Mouse (Mus musculus): ENCODE measurements around the gene Pde10a.

The Pde10a gene

DNA sequence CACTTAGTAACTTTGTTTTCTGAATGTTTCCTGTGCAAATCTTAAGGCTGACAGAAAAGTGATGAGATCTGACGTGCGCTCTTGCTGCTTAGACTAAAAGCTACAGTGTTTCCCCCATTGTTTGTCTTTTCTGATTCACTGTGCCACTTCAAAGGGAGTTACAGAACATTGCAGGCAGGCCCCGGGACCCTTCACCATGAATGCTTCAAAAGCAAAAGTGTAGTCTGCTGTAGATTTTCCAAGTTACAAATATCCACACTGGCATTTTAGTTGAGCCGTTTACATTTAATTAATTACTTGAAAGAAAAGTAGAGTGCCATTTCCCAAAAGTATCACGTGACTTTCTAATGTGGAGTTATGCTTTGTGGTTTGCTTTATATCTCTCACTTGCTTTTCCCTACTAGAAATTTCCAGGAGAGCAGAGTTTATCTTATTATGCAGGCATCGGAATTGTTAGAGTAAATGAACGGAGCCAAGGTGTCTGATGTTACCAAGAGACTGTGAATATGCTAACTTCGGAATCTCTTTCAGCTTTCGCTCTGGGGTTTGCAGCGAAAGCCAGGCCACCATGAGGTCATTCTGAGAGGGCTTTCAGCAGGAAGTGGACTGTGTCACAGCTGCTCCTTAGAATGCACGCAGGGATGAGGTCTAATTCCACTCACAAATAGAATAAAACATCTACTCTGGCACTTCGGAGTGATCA lies 447.1 kb downstream of the Pde10a start:
- no peak for DNase-seq (ENCODE audit: low spot score)

DNA sequence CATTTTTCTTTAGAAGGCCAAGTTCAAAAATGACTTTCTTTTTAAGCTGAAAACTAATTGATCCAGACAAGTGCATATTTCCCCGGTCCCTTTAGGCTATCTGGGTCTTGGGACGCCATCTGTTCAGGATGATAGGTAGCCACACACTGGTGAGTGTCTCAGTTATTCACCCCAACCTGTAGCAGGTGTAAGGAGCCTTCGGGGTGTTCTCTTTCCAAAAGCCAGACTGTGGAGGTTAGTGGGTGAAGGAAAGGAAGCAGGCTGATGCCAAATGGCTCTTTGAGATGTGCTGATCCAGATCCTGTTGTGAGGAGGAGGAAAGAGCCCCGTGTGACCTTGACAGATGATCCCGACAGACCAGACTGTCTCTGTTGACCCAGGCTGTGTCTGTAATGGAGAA lies 448.2 kb downstream of the Pde10a start:
- no peak for DNase-seq (ENCODE audit: low spot score)

DNA sequence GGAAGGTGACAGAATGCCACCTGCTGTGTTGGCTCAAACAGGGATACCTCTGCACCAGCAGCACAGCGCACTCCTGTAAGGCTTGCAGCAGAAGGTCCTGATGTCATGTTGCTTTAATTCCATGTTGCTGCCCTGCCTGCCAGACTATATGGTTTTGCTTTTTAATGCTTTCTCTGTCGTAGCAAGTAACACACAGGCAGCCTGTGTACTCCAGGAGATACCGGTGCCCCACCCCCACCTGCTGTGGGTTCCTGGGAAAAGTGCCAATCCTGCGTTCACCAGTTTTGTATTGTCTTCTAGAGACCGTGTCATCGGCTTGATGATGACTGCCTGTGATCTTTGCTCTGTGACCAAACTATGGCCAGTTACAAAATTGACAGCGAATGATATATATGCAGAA lies 449.3 kb downstream of the Pde10a start:
- no peak for DNase-seq (ENCODE audit: low spot score)

DNA sequence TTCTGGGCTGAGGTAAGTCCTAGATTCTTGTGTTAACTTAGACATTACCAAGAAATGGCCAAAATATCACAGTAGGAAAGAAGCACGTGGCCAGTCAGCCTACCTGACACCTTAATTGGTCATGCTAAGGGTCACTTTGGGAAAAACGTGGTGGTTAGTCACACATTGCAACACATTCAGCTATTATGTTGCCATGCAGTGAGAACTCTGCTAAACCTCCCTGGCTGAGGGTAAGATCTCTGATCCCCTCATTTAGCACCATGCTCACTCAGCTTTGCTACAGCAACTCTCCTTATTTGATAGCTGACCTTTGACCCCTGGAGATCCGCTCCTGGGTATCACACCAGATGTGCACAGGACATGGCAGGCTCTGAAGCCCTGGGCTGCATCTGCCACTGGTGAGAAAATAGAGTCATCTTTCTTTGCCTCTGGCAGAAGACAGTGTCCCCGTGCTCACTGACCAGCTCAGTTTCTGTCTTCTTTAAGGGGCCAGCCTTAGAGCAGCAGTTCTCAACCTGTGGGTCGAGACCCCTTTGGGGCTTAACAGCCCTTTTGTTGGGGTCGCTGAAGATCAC lies 449.7 kb downstream of the Pde10a start:
- no peak for DNase-seq (ENCODE audit: low spot score)

DNA sequence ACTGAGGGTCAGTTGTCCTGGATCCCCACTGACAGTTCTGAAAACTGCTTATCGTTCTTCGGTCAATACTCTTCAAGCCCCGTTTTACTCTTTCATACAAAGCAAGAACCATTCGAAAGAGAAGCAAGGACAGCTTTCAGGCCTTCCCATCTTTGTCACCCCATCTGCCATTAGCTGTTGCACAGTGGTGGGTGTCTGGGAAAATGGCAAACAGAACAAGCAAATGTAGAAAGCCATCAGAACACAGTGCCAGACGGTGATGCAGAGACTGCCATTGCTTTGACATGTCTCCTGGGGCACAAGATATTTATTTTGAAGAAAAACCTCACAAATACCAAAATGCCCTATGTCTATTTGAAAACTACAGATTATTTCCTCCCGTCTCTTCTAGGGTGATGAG lies 451.6 kb downstream of the Pde10a start:
- DNase-seq (ENCODE audit: low spot score) = no peak

DNA sequence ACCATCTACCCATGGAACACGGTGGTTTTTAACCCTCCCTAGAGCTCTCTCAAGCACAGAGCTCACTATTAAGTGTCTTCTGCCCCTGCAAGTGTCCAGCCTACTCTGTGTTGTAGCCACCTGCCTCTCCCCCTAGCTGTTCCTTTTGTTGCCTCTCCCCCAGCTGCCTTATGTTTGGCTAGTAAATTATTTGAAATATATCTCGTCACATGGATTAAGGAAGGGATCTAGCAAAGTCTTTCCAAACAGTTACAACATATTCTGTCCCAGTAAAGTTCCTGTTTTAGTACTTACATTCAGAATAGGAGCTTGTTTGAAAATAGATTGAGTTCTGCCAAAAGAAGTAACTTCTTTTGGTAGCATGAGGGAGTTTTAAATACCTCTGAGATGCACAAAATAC lies 452.1 kb downstream of the Pde10a start:
- DNase-seq (ENCODE audit: low spot score) = no peak

DNA sequence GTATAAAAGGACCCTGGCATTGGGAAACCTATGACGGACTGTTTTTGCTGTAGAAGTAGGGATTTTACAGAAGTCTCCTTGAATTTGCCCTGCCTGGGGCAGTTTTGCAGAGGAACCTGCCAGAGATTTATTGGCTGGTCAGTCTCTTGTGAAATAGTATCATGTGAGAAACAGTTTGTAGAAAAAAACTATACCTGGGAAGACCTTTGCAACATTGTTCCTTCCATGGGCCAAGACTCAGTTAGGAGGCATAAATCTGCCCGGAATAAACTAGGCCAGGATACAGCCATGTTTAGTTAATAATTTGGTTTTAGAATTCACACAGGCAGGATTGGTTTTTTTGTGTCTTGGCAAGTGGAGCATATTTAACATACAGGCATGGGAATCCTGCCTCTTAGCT lies 458.4 kb downstream of the Pde10a start:
- no peak for DNase-seq (ENCODE audit: low spot score)

DNA sequence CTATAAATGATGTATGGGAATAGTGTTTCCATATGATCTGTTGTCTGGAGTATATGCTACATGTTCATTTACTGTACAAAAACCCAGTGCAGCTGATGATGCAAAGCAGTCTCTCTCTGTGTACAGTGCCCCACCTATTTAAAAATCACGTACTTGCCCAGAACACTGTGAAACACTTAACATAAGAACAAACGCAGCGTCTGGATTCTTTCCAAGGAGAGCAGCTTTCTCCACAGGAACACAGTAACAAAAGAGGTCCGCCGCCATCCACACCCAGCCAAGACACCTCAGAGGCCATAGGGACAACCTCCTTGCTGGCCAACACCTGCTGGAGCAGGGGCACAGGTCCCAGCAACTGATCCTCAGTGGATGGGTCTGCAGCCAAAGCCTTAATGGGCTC lies 460.5 kb downstream of the Pde10a start:
- DNase-seq (ENCODE audit: low spot score) = no peak

DNA sequence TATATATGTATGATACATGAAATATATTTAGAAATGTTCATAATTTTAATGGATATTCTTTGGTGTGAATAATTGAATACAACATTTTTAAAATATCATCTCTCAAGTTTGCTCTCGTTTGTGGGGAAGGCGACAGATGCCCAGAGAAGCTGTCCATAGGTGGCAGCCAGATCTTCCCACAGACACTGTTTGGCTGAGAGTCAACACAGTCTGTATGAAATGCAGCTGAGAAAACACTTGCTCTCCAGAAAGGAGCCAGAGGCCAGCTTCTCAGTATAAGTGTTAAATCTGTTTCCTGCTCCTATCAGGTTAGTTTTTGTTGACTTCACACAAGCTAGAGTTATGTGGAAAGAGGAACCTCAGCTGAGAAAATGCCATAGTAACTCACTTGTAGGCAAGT lies 461.4 kb downstream of the Pde10a start:
- DNase-seq (ENCODE audit: low spot score) = no peak

DNA sequence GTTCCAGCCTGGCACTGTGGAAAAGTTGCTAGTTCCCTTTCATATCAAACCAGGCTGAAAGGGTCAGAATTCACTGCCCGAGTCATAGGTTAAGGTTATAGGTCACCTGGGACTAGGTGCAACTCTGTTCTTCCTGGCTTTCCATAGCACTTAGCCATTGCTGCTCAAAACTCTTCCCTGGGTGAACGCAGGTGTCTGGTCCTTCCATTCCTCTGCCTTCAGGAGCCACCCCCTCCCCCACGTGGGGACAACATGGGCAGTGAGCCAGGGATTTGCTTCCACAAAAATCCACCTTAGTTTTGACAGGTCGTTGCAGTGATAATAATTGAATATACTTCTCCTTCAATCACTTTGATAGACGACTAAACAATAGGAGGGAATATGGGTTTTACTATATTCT lies 462.2 kb downstream of the Pde10a start:
- DNase-seq (ENCODE audit: low spot score) = no peak

DNA sequence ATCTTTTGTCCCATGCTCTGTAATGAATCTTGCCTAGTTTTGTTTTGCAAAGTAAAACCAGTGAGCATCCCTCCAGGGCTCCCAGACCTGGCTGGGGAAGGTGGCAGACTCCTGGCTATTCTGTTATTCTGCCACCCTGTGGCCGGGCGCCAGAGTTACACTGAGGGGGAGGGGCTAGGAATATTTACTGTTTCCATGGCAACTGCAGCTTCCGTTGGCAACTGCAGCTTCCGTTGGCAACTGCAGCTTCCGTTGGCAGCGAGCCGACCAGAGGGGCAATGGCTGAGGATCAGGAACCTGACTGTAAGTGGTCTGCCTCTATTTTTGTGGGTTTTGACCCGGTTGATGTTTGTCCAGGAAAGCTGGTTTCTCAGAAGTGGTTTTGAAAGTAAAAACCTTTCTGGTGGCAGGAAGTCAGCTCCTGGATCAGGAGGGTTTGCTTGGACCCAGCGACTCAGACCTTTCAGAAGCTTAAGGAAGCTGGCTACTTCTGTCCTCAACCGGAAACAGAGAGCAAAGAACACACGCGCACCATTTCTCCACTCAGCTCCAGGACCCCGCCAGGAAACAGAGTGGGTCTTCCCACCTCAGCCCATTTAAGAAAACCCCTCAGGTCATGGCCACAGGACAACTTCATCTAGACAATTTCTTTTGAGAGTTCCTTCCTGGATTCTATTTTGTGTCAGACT lies 463.1 kb downstream of the Pde10a start, which contains the start of gene 1700010I14Rik:
1700010I14Rik (plus strand) TSS at position 215 of the 689 bp plus-strand sequence.
- peak; percentile 47 for DNase-seq (ENCODE audit: low spot score)

DNA sequence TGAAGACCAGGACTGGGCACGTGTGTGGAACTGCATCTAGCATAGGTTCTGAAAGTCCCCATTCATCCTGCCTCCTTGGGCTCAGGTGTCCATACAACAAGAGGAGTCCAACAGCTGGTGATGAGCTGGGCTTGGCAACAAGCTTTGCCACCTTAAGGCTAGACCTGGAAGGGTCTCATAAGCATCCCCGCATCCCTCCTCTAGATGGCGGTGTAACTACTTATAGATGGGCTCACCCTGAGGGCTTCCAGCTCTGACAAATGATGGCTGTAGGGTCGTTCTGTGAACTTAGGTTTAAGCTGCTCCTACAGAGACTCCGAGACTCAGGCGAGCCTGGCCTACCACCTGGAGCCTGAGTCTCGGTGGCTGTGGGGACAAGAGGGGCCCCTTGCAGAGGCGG lies 466.0 kb downstream of the Pde10a start:
- DNase-seq (ENCODE audit: low spot score) = no peak

DNA sequence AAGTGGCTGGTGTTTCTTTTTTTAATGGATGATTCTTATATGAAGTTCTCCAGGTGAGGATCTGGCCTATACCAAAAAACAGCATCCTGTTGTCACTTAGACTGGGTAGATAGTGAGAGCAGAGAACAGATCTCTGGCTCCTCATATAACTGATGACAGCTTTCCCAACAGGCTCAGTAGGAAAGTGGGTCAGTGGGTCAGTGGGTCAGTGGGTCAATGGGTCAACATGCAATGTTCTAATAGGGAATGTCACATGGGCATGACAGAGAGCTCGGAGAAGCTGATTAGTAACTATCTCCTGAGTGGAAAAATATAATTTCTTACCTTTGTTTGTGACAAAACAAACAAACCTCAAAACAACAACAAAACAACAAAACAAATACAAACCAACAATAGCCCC lies 470.2 kb downstream of the Pde10a start:
- no peak for DNase-seq (ENCODE audit: low spot score)

DNA sequence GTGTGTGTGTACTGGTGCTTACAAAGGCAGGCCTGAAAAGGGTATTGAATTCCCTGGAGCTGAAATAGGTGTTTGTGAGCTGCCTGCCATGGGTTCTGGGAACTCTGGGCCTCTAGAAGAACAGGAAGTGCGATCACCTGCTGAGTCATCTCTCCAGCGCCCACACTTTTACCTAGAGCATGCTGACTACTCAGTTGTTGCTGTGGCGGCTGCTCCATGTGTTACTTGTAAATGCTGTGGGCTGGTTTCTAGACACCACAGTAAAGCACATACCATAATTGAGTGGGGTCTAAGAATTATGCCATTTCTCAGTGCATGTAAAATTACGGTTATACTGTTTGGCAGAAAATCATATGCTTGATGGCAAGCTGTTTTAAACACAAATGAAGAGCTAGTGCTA lies 477.3 kb downstream of the Pde10a start:
- DNase-seq (ENCODE audit: low spot score) = no peak

DNA sequence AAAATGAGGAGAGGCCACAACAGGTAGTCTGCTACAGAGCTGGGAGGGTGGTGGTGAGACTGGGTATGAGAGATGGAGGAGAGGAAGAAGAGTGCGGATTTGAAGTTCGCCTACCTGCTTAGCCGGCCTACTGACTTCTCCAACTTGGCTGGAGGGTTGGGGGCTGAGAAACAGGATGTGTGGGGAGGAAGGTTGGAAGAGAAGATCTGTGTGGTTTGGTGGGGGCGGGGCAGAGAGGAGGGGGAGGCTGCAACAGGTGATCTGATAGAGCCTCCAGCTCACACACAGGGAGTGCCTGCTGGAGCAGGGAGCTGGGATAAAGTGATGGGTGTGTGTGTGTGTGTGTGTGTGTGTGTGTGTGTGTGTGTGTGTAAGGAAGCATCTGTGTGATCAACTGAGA lies 479.3 kb downstream of the Pde10a start:
- no peak for DNase-seq (ENCODE audit: low spot score)

DNA sequence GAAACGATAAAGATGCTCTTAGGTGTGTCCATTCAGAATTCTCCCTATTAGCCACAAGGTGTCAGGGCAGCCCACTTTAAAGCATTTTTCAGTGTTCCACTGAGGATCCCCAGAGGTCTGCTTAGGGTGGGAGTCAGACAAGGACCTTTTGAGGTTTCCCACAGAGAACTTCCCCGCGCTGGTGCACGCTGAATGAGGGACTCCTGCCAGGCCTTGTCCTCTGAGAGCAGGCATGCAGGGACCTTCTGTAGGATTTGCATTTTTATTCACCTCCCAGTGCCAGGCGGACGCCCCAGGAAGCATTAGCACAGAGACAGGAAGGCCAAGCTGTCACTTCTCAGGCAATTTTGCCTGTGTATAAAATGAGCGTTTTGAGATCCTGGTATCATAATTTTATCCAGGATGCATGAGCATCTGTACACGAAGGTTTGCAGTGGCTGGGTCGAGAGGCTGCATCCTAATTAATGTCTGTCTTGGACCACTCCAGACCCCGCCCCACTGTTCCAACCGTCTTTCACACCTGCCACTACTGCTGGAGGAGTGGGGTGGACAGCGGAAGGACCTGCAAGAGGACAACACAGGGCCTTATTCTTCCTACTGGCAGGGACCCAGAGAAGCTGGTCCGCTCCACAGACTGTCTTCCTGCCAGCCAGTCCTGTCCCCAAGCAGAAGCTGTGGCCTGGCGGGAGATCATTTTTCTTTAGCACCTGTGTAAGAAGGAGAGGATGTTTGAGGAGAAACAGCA lies 498.2 kb downstream of the Pde10a start:
- DNase-seq (ENCODE audit: low spot score) = no peak

DNA sequence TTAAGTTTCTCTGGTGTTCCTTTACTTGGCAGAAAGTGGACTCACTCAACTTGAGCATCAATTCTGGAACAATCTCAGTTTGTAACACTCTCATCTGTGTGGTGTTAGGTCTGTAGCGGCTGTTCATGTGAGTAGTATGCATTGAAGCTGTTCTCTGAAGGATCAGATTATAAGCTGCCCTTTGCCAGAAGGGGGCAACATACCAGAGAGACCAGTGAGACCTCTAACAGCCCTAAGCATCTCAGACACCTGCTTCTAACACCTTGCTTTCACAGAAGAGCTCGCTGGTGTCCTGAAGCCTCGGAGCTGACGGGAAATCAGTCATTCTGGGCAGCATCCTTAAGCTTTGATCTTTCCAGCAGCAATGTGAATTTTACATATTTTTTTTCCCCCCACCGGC lies 505.0 kb downstream of the Pde10a start:
- DNase-seq (ENCODE audit: low spot score) = no peak

DNA sequence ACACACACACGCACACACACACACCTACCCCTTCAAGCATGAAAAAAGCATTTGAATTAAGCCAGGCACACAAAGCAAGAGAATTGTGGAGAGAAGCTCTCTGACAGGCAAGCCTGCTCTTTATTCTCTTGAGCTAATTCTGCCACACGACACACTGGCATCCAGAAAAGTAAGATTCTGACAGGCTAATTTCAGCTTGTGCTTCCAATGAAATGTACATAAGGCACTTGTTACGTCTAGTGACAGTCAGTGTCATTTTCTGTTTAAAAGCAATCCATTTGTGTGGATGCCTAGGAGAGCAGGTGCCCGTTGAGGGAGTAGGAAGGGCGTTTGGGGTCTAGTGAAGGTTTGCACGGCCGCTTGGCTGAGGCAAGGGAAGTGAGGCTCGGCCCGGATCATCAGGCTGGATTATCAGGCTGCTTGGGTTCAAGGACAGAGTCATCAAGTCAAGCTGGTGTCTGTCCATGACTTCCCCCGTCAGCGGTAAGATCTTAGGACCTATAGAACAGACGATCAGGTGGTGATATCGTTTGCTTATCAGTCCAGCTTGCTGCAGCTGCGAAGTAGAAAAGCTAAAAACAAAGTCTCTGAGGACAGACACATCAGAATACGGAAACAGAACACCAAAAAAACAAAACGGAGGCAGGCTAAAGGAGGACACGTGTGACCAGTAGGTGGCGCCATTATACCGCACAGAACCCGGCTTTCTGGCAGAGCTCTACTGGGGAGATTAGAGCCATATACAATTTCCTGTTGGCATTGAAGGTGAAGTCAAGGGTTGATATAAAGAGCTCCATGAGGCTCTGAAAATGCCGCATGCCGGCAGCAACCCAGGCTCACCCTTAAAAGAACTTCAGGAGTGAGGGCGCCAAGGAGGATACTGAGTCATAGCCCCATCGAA lies 506.3 kb downstream of the Pde10a start:
- DNase-seq (ENCODE audit: low spot score) = peak; percentile 9

DNA sequence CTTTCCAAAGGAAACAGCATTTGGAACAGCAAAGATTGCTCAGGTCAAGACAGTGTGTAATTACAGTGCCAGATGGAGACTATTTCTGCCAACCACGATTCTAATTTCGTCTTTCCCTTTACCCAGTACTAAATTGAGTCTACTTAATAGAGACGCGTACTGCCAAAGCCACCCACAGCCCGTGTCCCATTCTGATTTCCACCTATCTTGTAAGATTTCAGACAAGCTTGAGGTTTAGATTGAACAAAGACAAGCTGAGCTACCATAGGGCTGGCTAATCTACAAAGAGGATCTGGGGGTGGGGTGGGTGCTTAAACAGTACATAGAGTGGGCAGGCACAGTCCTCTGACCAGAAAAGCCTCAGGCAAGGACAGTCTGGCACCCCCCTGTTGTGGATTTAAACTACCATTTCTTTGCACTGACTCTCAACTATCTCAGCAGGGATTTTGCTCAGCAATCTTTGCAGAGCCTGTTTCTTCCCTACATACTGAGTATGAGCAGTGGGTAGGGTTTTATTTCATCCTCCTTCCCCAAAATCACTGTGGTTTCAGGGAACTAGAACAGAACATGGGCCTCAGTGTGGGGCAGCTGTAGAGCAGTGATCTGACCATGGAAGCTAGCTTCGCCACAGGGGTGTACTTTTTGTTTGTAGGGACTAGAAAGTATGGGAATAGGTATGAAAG lies 507.3 kb downstream of the Pde10a start:
- no peak for DNase-seq (ENCODE audit: low spot score)

DNA sequence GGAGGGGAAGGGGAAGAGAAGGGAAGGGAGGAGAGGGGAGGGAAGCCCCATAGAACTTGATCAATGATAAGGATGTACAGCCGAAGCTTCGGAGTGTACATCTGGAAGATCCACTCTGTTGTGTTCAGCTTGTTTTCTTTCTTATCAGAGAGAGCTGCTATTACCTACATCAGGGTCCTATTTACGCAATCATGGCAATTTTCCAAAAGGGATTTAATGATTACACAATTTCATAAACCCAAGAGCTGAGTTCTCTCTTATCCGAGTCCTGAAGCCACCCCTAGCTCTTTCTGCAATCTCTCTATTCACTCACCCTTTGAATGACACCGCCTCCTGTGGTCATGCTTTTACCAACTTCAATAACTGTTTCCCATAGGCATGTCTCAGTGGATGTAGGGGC lies 508.3 kb downstream of the Pde10a start:
- DNase-seq (ENCODE audit: low spot score) = no peak

Data from yolk sac, embryonic 10.5 days (tissue).